Mouse (Mus musculus): Measurements from ENCODE around the gene Hmgxb4.
"Not testable (repeated sequence)": the region's sequence is repeated elsewhere in the genome, so short reads cannot be mapped to it uniquely, and the experiment has no call there.

The Hmgxb4 gene

DNA sequence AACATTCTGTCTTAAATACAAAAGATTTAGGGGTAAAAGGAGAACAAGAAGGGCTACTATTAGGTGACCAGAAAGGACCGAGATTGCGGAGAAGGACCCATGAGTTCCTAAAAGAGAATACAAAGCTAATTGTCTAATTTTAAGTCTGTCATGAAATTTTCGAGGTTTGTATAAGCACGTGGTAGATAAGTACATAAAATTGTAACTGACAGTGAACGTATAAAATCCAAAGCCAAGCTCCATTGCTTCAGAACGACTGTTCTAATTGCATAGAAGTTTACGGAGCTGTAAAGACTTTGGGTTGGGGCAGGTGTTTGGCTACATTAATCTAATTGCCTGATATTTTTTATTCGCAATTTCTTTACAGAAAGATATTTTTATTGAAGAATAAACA is at the start of gene Hmgxb4:
Hmgxb4 (plus strand) TSS at position 276 of the 394 bp plus-strand sequence.
- in situ Hi-C loops (cut with MboI; ENCODE audit: unreplicated experiment in 2 of 2) = loop anchor here in 1 of 2 experiments (10.0 kb wide), 1 partner anchor 112 kb away; the partner anchor contains the start of gene Mcm5

- in situ Hi-C loops (cut with MboI; ENCODE audit: unreplicated experiment in 2 of 2) = no loop called here
Measured at GRCm38 (mm10) chr8:74949445-74949844, 43.7 kb upstream of the Hmgxb4 start.

- in situ Hi-C loops (cut with MboI; ENCODE audit: unreplicated experiment in 2 of 2) = no loop called here
Measured at GRCm38 (mm10) chr8:74963983-74964382, 29.2 kb upstream of the Hmgxb4 start.

- in situ Hi-C loops (cut with MboI; ENCODE audit: unreplicated experiment in 2 of 2) = not testable (repeated sequence)
Measured at GRCm38 (mm10) chr8:74970286-74970685, 22.9 kb upstream of the Hmgxb4 start.

DNA sequence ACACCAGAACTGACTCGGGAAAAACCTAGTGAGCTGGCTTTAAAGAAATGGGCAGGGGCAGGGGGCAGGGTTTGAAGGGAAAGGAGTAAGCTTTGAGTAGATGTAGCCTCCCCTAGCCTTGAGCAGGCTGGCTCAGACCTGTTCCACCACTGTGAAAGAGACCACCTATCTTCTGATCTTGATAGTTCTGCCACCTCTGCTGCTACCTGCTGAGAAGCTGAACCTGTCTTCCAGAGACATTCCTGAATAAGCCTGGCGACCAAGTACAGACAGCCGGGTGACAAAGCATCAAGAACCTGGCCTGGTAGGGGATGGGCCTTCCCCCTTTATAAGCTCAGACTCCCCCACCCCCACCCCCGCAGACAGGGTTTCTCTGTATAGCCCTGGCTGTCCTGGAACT is 21.5 kb upstream of the Hmgxb4 start:
- in situ Hi-C loops (cut with MboI; ENCODE audit: unreplicated experiment in 2 of 2) = no loop called here

GRCm38 (mm10) chr8:74972322-74972883 is 20.8 kb upstream of the Hmgxb4 start:
- in situ Hi-C loops (cut with MboI; ENCODE audit: unreplicated experiment in 2 of 2) = no loop called here

DNA sequence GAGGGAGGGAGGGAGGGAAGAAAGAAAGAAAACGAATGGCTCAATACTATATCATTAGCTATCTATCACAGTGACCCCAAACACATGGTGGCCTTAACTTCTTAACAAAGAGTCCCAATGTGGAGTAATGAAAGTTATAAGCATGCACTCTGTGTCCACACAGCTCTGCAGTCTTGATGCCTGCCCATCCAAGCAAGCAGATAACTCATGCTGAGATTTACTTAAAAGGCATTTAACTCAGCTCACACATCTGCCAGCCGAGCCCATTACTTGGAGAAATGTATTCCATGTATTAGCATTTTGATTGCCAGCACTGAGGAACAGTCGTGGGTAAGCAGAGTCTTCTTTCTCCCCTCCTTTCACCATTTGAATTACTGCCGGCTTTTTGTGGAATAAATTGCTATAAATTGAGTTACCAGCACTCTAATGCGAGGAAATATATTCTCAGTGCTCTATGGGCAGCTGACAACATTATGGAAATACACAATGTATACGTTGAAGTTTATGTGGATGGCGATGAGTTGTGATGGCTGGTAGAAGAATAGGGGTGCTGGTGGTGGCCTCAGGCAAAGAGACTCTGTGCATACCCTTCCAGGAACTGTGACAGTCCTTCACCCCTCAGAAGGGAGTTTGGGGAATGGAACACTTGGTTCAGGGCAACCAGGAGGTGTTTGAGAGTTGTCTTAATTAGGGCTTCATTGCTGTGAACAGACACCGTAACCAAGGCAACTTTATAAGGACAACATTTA is 19.9 kb upstream of the Hmgxb4 start:
- in situ Hi-C loops (cut with MboI; ENCODE audit: unreplicated experiment in 2 of 2) = no loop called here

GRCm38 (mm10) chr8:74973904-74974303 is 19.3 kb upstream of the Hmgxb4 start:
- in situ Hi-C loops (cut with MboI; ENCODE audit: unreplicated experiment in 2 of 2) = no loop called here

- in situ Hi-C loops (cut with MboI; ENCODE audit: unreplicated experiment in 2 of 2) = no loop called here
Measured at GRCm38 (mm10) chr8:74977427-74977826, 15.7 kb upstream of the Hmgxb4 start.

- in situ Hi-C loops (cut with MboI; ENCODE audit: unreplicated experiment in 2 of 2) = no loop called here
Measured at GRCm38 (mm10) chr8:74980060-74980710, 13.0 kb upstream of the Hmgxb4 start.

- in situ Hi-C loops (cut with MboI; ENCODE audit: unreplicated experiment in 2 of 2) = no loop called here
Measured at GRCm38 (mm10) chr8:74980711-74981062, 12.5 kb upstream of the Hmgxb4 start.

DNA sequence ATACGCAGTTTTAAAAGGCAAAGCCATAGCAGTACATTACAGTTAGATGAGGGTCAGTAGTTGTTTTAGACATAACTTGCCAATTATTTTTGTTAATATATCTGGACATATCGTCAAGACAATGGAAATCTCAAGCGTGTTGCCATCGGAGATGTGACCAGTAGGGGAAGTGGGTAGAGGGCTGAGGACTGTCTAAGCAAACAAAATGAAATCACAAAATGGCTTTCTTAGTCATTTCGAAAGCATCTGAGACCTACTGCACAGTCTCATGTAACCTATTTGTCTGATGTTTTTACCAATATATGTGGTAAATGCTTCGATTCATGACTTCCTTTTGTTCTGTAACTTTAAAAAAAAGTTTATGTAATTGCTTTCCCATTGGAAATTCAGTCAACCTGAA is 11.3 kb upstream of the Hmgxb4 start:
- in situ Hi-C loops (cut with MboI; ENCODE audit: unreplicated experiment in 2 of 2) = no loop called here

GRCm38 (mm10) chr8:74987436-74987835 is 5.7 kb upstream of the Hmgxb4 start:
- in situ Hi-C loops (cut with MboI; ENCODE audit: unreplicated experiment in 2 of 2) = no loop called here

GRCm38 (mm10) chr8:74990021-74990420 is 3.1 kb upstream of the Hmgxb4 start:
- in situ Hi-C loops (cut with MboI; ENCODE audit: unreplicated experiment in 2 of 2) = loop anchor here in 1 of 2 experiments (10.0 kb wide), 1 partner anchor 115 kb away; the partner anchor contains the start of gene Mcm5

DNA sequence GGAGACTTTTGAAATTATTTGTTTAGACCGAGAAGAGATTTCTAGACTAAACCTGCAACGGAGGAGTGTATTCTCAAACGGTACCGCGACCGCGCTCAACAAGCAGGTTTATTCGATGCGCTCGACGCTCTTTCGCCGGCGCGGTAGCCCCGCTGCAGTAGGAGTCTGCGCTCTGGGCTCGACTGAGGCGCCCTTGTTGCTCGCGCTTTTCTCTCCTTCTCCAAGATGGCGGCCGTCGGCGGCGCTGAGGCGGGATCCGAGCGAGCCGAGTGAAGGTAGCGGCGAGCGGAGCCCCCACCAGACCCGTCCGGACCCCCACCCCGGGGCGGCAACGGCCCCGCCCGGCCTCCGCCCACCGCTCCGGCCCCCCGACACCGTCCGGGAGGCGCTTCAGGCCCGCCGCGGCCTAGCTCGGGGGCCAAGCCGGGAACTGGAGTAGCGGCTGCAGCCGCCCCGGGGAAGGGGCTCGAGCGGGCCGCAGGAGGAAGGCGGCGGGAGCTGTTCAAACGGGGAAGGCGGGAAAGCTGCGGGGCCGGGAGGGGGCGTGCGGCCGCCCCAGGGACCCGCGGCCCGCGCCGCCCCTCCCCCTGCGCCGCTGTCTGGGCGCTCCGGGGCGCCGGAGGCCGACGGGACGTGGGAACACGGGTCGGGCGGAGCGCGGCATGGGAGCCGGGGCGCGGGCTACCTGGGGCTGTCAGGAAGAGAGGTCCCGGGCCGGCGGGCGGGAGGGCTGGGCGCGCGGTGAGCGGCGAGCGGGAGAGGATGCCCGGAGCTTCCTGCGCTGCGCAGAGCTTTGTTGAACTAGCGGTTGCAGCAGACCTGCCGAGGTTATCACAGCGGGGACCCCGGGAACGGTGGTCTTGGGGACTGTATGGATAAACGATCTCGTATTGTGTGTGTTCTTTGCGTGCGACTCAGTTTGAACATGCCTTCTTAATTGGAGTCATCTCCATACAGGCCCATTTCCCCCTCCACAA is 607 bp downstream of the Hmgxb4 start:
- in situ Hi-C loops (cut with MboI; ENCODE audit: unreplicated experiment in 2 of 2) = loop anchor here in 1 of 2 experiments (10.0 kb wide), 1 partner anchor 111 kb away; the partner anchor contains the start of gene Mcm5

- in situ Hi-C loops (cut with MboI; ENCODE audit: unreplicated experiment in 2 of 2) = loop anchor here in 1 of 2 experiments (10.0 kb wide), 1 partner anchor 110 kb away; the partner anchor contains the start of gene Mcm5
Measured at GRCm38 (mm10) chr8:74994540-74994939, 1.4 kb downstream of the Hmgxb4 start.

- in situ Hi-C loops (cut with MboI; ENCODE audit: unreplicated experiment in 2 of 2) = no loop called here
Measured at GRCm38 (mm10) chr8:75000431-75000830, 7.3 kb downstream of the Hmgxb4 start.

DNA sequence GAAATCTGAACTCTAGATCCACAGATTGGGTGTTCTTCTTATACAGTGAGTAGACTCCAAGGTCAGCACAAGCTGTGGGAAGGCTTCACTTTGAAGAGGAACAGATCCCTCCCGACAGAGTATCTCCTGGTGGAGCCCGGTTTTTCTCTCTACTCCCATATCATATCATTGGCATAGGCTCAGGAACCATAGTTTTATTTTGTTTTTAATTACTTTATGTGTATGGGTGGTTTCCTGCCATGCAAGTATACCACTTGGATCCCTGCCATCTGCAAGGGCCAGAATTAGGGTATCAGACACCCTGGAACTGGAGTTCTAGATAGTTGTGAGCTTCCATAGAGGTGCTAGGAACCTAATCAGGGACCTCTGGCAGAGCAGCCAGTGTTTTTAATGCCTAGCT is 15.7 kb downstream of the Hmgxb4 start:
- in situ Hi-C loops (cut with MboI; ENCODE audit: unreplicated experiment in 2 of 2) = no loop called here

DNA sequence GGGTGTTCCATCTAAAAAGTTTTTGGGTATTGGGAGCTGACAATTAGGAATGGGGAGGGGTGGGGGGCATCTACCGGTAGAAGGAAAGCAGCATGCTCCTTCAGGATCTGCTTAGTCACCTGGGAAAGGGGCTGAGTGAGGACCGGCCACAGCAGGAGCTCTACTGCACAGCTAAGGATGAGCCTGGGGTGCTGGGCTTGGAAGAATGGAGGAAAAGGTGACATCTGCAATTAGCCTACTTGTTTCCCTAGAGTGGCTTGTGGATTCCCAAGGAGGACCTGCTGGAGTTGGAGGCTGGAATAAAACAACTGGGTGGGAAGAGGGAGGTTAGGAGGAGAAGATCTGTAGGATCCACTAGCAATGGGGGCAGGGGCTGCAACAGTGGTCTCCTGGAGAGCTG is 20.4 kb downstream of the Hmgxb4 start:
- in situ Hi-C loops (cut with MboI; ENCODE audit: unreplicated experiment in 2 of 2) = no loop called here

DNA sequence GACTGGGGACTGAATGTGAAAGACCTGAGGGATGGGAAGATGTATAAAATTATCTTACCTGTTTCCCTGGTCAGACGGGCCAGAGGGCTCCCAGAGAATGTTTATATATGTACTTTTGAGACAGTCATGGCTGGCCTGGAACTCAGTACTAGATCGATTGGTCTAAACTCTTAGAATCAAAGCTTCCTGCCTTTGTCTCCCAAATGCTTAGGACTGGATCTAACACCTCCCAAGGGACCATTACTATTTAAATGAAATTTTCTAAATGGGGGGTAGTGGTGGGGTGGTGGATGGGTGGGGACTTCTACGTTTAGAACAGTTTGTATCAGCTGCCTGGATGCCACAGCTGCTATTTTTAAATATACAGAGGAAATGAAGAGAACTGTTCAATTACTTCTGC is 20.8 kb downstream of the Hmgxb4 start:
- in situ Hi-C loops (cut with MboI; ENCODE audit: unreplicated experiment in 2 of 2) = no loop called here

All from v-Abl transformed pro-B cells (cell line).